Mouse (Mus musculus) kidney, embryonic 15.5 days (tissue): ENCODE results near the gene Mdm4. TPM values are rescaled to one million over a fixed set of nuclear protein-coding genes. Genes with fewer than 3 reads are reported as not detected.
"Not testable (repeated sequence)": the region's sequence is repeated elsewhere in the genome, so short reads cannot be mapped to it uniquely, and the experiment has no call there.

Source experiments
- ATAC-seq: fragments of 200-750 bp; cut with Nextera tagmentation; replicated peaks from 2 replicates; pipeline ENCODE4 v1.8.0; 2017; ENCODE audit warnings: moderate TSS enrichment; ENCODE audit not compliant: low FRiP score
- H3K27ac ChIP-seq: fragments of 300-500 bp; sonication (generic); 2 replicates; pipeline ENCODE4 v1.5.1; 2015; ENCODE audit warnings: mild to moderate bottlenecking, inconsistent platforms
- H3K27me3 ChIP-seq: fragments of 300-500 bp; sonication (generic); 2 replicates; pipeline ENCODE4 v1.6.1; 2015; ENCODE audit warnings: inconsistent platforms
- H3K36me3 ChIP-seq: fragments of 300-500 bp; sonication (generic); 2 replicates; pipeline ENCODE4 v1.6.1; 2015; ENCODE audit warnings: inconsistent platforms
- H3K4me1 ChIP-seq: fragments of 300-500 bp; sonication (generic); 2 replicates; pipeline ENCODE4 v1.6.1; 2015; ENCODE audit warnings: inconsistent platforms
- H3K4me2 ChIP-seq: fragments of 300-500 bp; sonication (generic); 2 replicates; pipeline ENCODE4 v1.6.1; 2015; ENCODE audit warnings: moderate library complexity, mild to moderate bottlenecking, inconsistent platforms
- H3K4me3 ChIP-seq: fragments of 300-500 bp; sonication (generic); replicated peaks from 2 replicates; pipeline ENCODE4 v1.5.1; 2015; ENCODE audit warnings: mild to moderate bottlenecking, inconsistent platforms
- H3K9ac ChIP-seq: fragments of 300-500 bp; sonication (generic); 2 replicates; pipeline ENCODE4 v1.6.1; 2015; ENCODE audit warnings: mild to moderate bottlenecking, inconsistent platforms
- H3K9me3 ChIP-seq: fragments of 300-500 bp; sonication (generic); replicated peaks from 2 replicates; pipeline ENCODE4 v1.6.1; 2016; ENCODE audit warnings: inconsistent platforms
- WGBS: fragments of 180-500 bp; shearing (Covaris S2); methylation state at CpG from one replicate; pipeline ENCODE4 v1.1.7; 2015; ENCODE audit warnings: mixed read lengths; 5-methylcytosine and 5-hydroxymethylcytosine counted together
- polyA plus RNA-seq: library from polyadenylated mRNA; unstranded; fragments of >200 nt; fragmentation: Nextera tagmentation; extraction: Ambion mirVana; gene quantifications from 2 replicates; pipeline ENCODE4 v1.2.1, GENCODE M21; 2015

Gene Mdm4
- polyA plus RNA-seq, 1 experiment from 2014 or later = 32.6 TPM

GRCm38 (mm10) chr1:133013331-133013730 lies 17.0 kb downstream of the Mdm4 start:
- Histone ChIP-seq H3K27me3 (no peaks in the 10 kb centered on the region), H3K36me3 (peaks cover 83% of the 10 kb centered on the region), H3K27ac (no peak overlapping the region), H3K4me2 (no peak overlapping the region), H3K4me3 (no peak overlapping the region), H3K9ac (no peak overlapping the region), H3K4me1 (no peaks in the 10 kb centered on the region), H3K9me3 (no peaks in the 10 kb centered on the region)
- ATAC-seq = no peak

GRCm38 (mm10) chr1:133011955-133012841 lies 18.2 kb downstream of the Mdm4 start:
- Histone ChIP-seq H3K36me3 (peaks cover 80% of the 10 kb centered on the region), H3K4me2 (no peak overlapping the region), H3K4me3 (no peak overlapping the region), H3K9me3 (no peaks in the 10 kb centered on the region), H3K27ac (no peak overlapping the region), H3K27me3 (no peaks in the 10 kb centered on the region), H3K4me1 (no peaks in the 10 kb centered on the region), H3K9ac (no peak overlapping the region)
- ATAC-seq = no peak
- WGBS = 84% methylated on average over 12 of the region's 13 CpGs

GRCm38 (mm10) chr1:133006571-133006970 lies 23.8 kb downstream of the Mdm4 start:
- Histone ChIP-seq H3K4me2 (no peak overlapping the region), H3K9me3 (no peaks in the 10 kb centered on the region), H3K4me3 (no peak overlapping the region), H3K27me3 (no peaks in the 10 kb centered on the region), H3K9ac (no peak overlapping the region), H3K36me3 (peaks cover 75% of the 10 kb centered on the region), H3K4me1 (no peaks in the 10 kb centered on the region), H3K27ac (no peak overlapping the region)
- ATAC-seq = no peak
- WGBS = 84% methylated on average over 3 of the region's 3 CpGs

- no peak overlapping the region for H3K27ac ChIP-seq
- no peak overlapping the region for H3K4me3 ChIP-seq
- peaks cover 90% of the 10 kb centered on the region for H3K36me3 ChIP-seq
- no peaks in the 10 kb centered on the region for H3K4me1 ChIP-seq
- H3K9me3 ChIP-seq = no peaks in the 10 kb centered on the region
- H3K9ac ChIP-seq = no peak overlapping the region
- WGBS = 93% methylated on average over 6 of the region's 6 CpGs
- no peaks in the 10 kb centered on the region for H3K27me3 ChIP-seq
- no peak for ATAC-seq
- H3K4me2 ChIP-seq = no peak overlapping the region
Measured at GRCm38 (mm10) chr1:133000347-133000746, 30.0 kb downstream of the Mdm4 start.

DNA sequence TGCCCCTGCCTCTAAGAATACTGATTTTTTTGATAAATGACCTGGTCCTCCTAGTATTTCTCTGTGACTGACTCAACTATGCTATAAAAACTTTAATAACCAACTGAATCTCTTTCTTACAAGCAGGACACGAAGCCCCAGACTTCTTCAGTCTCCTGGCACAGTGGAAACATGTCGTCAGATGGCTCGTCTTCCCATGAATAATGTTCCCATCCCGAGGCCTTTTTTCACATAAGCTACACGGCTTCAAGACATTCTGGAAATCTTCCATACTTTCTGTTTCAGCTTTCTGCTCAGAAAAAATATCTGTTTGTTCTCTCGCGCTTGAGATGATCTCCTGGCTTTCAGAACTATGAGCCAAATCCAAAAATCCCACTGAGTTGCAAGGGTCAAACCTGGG lies 38.8 kb downstream of the Mdm4 start:
- ATAC-seq = no peak
- H3K4me1 ChIP-seq = no peaks in the 10 kb centered on the region
- no peak overlapping the region for H3K9ac ChIP-seq
- 96% methylated on average over 7 of the region's 7 CpGs for WGBS
- no peak overlapping the region for H3K27ac ChIP-seq
- H3K27me3 ChIP-seq = no peaks in the 10 kb centered on the region
- peaks cover 91% of the 10 kb centered on the region for H3K36me3 ChIP-seq
- no peaks in the 10 kb centered on the region for H3K9me3 ChIP-seq
- no peak overlapping the region for H3K4me2 ChIP-seq
- no peak overlapping the region for H3K4me3 ChIP-seq

DNA sequence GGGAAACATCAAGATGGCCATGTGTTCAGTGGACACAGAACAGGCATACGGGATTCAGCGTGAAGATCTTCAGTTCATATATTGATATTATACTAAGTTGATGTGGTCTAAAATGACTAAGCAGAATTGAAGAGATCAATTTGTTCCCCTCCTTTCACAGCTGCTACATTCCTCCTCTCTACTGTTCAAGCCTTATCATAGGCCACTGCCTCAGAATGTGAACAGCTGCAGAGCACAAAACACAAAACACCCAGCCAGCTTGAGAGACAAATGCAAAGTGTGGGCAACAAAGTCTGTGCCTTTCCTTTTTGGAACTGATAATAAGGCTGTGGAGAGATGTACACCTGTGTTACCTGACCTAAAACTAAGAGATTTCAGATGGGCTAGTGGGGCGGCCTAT lies 39.6 kb downstream of the Mdm4 start:
- H3K4me3 ChIP-seq = no peak overlapping the region
- no peak for ATAC-seq
- no peak overlapping the region for H3K9ac ChIP-seq
- H3K36me3 ChIP-seq = peaks cover 89% of the 10 kb centered on the region
- 97% methylated on average over 3 of the region's 3 CpGs for WGBS
- no peaks in the 10 kb centered on the region for H3K4me1 ChIP-seq
- H3K4me2 ChIP-seq = no peak overlapping the region
- no peaks in the 10 kb centered on the region for H3K9me3 ChIP-seq
- H3K27me3 ChIP-seq = no peaks in the 10 kb centered on the region
- H3K27ac ChIP-seq = no peak overlapping the region

GRCm38 (mm10) chr1:132988556-132989459 lies 41.6 kb downstream of the Mdm4 start:
- not testable (repeated sequence) for H3K4me1 ChIP-seq, H3K27ac ChIP-seq, H3K9ac ChIP-seq, H3K4me3 ChIP-seq, H3K9me3 ChIP-seq, ATAC-seq, H3K4me2 ChIP-seq, H3K27me3 ChIP-seq
- H3K36me3 ChIP-seq = peaks cover 90% of the 10 kb centered on the region
- 56% methylated on average over 12 of the region's 12 CpGs for WGBS

DNA sequence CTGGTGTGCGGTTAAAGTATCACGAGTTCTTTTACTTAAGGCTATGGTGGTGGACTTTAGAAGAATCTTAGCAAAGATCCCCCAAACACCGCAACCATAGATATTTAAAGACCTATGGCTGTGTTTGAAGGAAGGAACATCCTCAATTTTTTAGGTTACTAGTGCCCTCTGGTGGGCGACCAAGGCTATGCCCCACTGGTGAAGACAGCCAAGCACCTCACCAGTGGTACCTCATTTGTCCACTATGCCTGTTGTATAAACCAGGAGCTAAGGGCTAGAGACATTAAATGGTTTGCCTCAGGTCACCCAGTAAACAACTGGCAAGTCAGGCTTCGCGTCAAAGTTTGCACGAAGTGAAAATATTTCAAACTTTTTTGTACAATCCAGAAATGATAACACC lies 47.6 kb downstream of the Mdm4 start:
- Histone ChIP-seq H3K36me3 (peaks cover 65% of the 10 kb centered on the region), H3K4me1 (no peaks in the 10 kb centered on the region), H3K9me3 (no peaks in the 10 kb centered on the region), H3K9ac (no peak overlapping the region), H3K4me3 (no peak overlapping the region), H3K27ac (no peak overlapping the region), H3K27me3 (no peaks in the 10 kb centered on the region), H3K4me2 (no peak overlapping the region)
- ATAC-seq = no peak
- WGBS = 65% methylated on average over 7 of the region's 7 CpGs

- 94% methylated on average over 6 of the region's 6 CpGs for WGBS
- no peak for ATAC-seq
- H3K27me3 ChIP-seq = no peaks in the 10 kb centered on the region
Measured at GRCm38 (mm10) chr1:132981232-132981631, 49.1 kb downstream of the Mdm4 start.

DNA sequence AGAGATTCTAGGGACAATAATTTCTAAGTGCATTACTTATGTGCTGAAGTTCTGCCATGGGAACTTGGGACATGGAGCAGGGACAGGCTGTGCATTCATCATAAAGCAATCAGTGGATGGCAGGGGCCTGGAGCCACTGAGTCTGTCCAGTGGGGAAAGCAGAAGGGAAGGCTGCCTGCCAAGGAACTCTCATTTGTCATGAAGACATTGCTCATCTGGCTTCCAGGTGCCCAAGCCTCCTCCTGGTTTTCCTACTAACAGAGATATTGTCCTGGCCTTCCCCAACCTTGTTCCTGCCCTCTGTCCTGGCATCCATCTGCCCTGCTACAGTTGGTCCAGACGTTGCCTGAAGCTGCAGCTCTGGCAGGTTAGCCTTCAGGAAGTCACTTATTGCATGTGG lies 53.0 kb downstream of the Mdm4 start:
- Histone ChIP-seq H3K4me2 (no peak overlapping the region), H3K9me3 (no peaks in the 10 kb centered on the region), H3K27me3 (no peaks in the 10 kb centered on the region), H3K36me3 (peaks cover 22% of the 10 kb centered on the region; the same call in 1 of the 2 replicates), H3K27ac (no peak overlapping the region), H3K9ac (no peak overlapping the region), H3K4me1 (no peaks in the 10 kb centered on the region), H3K4me3 (no peak overlapping the region)
- 83% methylated on average over 1 of the region's 1 CpGs for WGBS
- ATAC-seq = no peak

More at GRCm38 (mm10) chr1:132981232-132981631, 49.1 kb downstream of the Mdm4 start:
- Histone ChIP-seq H3K4me3 (no peak overlapping the region), H3K9ac (no peak overlapping the region), H3K4me1 (no peaks in the 10 kb centered on the region), H3K27ac (no peak overlapping the region), H3K4me2 (no peak overlapping the region), H3K36me3 (peaks cover 54% of the 10 kb centered on the region), H3K9me3 (no peaks in the 10 kb centered on the region)

GRCm38 (mm10) chr1:132968659-132969058 lies 61.7 kb downstream of the Mdm4 start:
- no peaks in the 10 kb centered on the region for H3K4me1 ChIP-seq
- no peak overlapping the region for H3K4me3 ChIP-seq
- H3K4me2 ChIP-seq = no peak overlapping the region
- H3K9ac ChIP-seq = no peak overlapping the region
- ATAC-seq = no peak
- H3K27ac ChIP-seq = no peak overlapping the region
- no peaks in the 10 kb centered on the region for H3K9me3 ChIP-seq
- 30% methylated on average over 6 of the region's 6 CpGs for WGBS
- H3K36me3 ChIP-seq = no peaks in the 10 kb centered on the region
- no peaks in the 10 kb centered on the region for H3K27me3 ChIP-seq

DNA sequence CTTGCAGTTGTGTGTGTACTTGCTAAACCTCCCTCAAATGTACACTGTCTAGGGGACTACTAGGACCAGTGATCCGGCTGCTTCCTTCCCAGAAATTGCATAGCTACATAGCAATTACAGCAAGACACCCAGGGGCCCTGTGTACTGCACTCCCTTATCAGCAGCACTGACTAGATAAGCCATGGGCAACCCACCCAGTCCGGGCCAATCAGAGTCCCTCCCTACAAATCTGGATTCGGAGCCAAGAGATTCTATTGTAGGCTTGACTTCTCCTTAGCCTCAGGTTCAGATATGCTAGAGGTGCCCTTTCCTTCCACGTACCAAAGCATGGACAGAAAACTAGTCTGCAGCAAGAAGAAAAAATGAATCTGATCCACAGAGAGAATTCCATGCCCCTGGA lies 65.7 kb downstream of the Mdm4 start:
- Histone ChIP-seq H3K27me3 (no peaks in the 10 kb centered on the region), H3K4me3 (no peak overlapping the region), H3K27ac (no peak overlapping the region), H3K4me1 (no peaks in the 10 kb centered on the region), H3K9ac (no peak overlapping the region), H3K9me3 (no peaks in the 10 kb centered on the region), H3K4me2 (no peak overlapping the region), H3K36me3 (no peaks in the 10 kb centered on the region)
- no peak for ATAC-seq
- WGBS = 86% methylated on average over 4 of the region's 4 CpGs
